Mouse (Mus musculus): ENCODE results near the gene Rnf181.

Rnf181 gene

DNA sequence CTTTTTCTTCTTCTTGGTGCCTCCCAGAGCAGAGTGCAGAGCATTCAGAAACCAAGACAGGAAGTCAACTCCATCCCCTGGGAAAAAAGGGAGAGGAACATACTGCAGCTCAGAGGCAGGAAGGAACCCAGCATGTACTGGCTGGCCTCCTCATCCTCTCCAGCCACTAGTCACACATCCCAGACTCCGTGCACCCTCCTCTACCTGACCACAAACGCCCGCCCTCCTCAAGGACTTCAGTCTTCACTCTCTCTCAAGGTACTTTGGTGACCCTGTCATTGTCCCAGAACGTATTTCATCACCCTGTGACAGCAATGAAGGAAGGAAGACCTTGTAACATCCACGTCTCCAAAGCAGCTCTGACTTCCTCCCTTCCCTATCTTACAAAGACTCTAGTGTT is 33.6 kb downstream of the Rnf181 start:
- in situ Hi-C loops (cut with MboI; ENCODE audit: low sequenced_read_pairs) = no loop called here

DNA sequence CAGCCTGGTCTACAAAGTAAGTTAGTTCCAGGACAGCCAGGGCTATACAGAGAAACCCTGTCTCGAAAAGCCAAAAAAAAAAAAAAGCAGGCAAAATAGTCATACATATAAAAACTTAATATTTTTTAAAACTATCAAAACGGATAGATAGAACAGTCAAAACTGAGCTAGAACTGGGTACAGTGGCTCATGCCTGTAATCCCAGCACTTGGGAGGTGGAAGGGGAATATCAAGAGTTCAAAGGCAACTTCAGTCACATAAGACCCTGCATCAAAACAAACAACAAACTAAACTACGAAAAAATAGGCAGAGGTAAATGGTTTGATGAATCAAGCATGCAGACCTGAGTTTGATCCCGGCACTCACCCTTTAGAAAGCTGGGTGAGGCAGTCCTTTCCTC is 36.6 kb downstream of the Rnf181 start:
- in situ Hi-C loops (cut with MboI; ENCODE audit: low sequenced_read_pairs) = no loop called here

DNA sequence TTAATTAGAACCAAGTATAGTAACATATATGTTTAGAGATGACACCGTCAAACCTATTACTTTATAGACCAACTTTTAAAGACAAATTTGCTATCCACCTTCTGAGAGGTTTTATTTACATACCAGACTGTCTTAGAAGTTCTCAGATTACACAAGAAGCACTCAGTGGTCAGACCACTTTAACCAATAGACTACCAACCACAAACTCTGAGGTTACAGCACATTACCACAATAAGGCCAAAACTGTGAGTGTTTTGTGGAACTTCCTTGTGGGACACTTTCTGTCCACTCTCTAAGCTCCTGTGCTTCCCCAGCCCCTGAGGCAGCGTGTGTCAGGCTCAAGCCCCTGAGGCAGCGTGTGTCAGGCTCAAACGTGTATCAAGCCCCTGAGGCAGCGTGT is 37.7 kb downstream of the Rnf181 start:
- in situ Hi-C loops (cut with MboI; ENCODE audit: low sequenced_read_pairs) = no loop called here

DNA sequence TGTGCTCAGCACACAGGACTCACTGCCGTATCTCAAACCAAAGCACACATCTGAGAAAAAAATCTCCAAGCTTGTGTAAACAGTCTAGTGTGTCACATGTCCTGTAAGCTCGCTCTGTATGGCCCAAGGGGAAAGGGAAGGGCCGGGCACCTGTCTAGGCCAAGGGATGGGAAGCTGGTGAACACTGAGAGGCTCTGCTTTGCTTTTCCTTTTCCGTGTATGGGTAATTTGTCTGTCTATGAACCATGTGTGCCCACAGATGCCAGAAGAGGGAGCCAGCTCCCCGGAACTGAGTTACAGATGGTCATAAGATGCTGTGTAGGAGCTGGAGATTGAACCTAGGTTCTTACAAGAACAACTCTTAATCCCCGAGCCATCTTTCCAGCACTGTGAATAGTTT is 40.5 kb downstream of the Rnf181 start:
- in situ Hi-C loops (cut with MboI; ENCODE audit: low sequenced_read_pairs) = no loop called here

DNA sequence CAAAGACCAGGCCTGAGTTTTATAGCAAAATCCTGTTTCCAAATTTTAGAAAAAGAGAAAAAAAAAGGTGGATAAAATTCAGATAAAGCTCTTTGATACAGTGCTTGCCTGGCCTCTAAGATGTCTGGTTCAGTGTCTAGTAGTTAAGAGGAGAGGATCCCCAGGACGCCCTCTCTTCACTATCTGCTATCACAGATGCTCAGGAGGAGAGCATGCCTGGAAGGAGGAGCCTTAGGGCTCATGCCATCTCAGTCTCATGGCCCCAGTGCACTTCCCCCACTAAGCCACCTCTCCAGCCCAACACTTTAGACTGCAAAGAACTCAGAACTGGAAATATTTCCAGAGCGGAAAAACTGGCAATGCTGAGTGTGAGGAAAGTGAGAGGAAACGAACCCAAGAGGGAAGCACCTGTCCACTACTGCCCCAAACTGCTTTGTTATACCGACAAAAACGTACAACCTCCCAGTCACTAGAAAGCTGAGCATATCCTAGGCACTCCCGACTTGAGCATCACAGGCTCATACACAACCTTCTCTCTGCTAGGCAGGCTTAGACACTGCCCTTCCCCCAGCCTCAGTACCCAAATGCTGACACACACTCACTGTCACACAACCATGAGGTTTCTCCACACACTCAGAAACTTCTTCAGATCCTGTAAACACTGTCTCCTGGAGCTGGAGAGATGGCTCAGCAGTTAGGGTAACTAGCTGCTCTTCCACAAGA is 42.8 kb downstream of the Rnf181 start:
- in situ Hi-C loops (cut with MboI; ENCODE audit: low sequenced_read_pairs) = no loop called here

DNA sequence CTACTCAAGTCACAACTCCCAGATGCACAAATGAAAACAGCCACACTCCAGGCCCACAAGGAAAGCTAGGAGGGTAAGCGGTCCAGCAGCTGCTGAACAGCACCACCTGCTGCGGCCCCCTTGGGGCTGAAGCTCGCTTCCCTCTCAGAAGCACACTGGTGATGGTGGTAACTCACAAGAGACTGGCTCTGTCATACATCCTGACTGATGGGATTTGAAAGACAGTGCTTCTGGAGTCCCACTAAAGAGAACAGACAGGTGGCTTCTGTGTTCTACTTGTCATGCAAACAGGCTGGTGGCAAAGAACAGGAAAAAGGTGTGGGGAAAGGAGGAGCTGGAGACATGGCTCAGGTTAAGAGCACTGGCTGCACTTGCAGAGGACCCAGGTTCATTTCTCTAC is 43.8 kb downstream of the Rnf181 start:
- in situ Hi-C loops (cut with MboI; ENCODE audit: low sequenced_read_pairs) = no loop called here

DNA sequence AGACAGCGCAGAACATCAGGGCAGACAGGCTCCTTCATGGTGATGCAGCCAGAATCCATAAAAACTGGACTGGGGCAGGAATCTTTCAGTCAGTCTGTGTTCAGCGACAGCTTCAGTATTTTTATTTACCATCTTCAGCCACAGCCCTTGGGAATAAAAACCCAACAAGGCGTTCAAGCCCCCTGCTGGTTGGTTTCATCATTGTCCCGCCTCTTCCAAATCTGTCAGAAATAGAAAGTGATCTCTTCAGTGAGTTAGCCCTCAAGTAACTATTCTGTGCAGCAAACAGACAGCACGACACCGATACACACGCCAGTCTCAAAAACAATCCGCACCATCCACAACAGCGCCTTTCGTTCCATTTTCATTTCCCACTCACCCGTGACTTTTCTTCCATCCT is 47.7 kb downstream of the Rnf181 start:
- in situ Hi-C loops (cut with MboI; ENCODE audit: low sequenced_read_pairs) = no loop called here

DNA sequence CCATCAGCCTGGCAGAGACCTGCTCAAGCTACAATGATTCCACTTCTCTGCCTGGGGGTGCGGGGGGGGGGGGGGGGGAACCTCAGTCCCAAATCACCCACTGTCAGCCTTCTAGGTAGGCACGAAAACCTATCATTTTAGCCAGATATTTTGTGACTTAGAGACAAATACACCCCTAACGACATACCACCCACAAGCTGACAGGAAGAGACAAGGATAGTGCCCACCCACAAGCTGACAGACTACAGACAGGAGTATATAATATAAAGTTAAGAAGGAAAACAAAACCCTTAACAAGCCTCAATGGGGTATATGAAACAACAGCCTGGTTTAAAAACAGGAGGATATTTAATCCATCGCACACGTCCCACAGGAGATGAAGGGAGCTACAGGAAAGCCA is 48.3 kb downstream of the Rnf181 start:
- in situ Hi-C loops (cut with MboI; ENCODE audit: low sequenced_read_pairs) = no loop called here

DNA sequence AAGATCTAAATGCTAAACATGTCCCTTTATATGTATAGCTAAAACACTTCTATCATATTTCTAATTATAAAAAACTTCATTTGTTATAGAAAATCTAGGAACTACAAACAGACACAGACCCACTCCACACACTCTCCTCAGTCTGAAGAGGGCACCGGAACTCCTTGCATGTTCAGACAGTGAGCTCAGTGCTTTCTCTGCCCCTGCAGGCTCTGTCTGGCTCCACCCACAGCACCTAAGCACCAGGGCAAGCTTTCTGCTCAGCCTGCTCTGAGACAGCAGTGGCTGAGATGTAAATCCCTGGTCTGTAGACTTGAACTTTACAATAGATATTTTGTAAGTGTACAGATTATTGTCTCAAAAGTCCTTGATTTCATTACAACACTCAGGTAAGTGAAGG is 50.7 kb downstream of the Rnf181 start:
- in situ Hi-C loops (cut with MboI; ENCODE audit: low sequenced_read_pairs) = no loop called here

DNA sequence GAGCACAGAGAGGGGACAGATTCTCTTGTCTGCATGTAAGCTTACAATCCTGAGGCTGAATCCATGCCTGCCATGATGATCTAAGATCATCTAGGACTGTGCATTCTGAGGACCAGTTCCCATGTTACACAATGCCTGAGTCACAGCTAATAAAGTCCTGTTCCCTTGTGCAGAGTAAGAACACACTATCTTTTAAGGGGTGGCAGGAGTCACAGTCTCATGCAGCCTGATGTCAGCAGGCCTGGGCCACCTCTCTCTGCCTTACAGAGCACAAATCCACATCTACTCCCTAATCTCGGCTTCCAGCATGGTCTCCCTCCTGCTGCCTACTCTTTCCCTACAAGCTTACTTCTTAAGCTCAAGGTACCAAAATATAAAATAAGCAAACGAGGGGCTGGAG is 51.4 kb downstream of the Rnf181 start:
- in situ Hi-C loops (cut with MboI; ENCODE audit: low sequenced_read_pairs) = no loop called here

DNA sequence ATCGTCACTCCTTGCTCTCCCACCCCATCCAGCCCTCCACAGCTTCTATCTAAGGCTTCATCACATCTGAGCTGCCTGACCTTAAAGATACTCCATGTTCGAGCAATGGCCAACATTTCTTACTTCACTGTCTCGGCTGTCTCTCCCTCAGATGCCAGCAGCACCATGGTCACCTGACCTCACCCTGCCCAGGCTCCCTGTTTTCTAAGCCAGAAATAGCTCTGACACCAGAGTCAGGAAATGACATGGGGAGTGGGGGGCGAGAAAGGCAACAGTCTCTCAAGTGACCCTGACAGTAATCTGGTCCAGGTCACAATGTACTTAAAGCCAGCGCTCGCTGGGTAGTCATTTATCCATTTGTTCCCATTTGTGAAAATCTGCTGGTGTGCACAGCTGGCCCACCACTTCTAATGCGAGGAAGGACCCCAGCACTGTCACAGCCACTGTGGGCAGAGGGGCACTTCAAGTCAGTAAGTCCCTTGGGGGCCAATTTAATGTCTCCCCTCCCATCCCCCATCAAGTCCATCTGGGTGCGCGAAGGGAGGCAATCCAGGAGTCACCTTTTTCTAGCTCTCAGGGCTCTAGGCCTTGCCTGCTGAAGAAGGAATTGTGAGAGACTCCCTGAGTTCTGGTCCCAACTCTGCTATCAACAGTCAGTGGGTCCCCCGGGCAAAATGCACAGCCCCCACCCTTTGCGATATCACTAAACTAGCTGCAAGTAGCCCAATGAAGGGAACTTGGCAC is 53.5 kb downstream of the Rnf181 start:
- in situ Hi-C loops (cut with MboI; ENCODE audit: low sequenced_read_pairs) = no loop called here

DNA sequence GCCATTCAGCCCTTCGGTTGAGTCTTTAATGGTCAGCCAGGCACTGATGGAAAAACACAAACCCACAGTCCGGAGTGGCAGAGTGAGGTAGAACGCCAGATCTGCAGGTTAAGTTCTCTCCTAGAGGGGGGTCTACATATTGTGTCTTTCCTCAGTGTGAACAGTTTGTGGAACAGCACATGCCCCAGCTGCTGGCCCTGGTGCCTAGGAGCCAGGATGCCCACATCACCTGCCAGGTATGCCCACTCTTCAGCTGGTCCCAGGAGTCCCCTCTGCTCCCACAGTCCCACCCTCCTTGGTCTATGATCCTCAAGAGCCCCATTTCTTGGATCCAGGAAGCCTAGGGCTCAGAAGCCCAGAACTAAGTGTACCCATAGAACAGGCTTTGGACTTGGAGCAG is 54.6 kb downstream of the Rnf181 start:
- in situ Hi-C loops (cut with MboI; ENCODE audit: low sequenced_read_pairs) = no loop called here

Measured in CH12F3 (cell line).